Mouse (Mus musculus): ENCODE data around the gene Usp24.

GRCm38 (mm10) chr4:106333071-106333470 lies 17.1 kb downstream of the Usp24 start:
- TF ChIP-seq CTCF (IDR thresholded peaks at IDR 0.05; ENCODE audit: control insufficient read depth, insufficient read depth, insufficient read length) (no peak), MYOD1 (IDR thresholded peaks at IDR 0.05; ENCODE audit: control insufficient read depth, insufficient read length, low read depth) (no peak), USF1 (IDR thresholded peaks at IDR 0.05; ENCODE audit: low read depth) (no peak), CEBPB (IDR thresholded peaks at IDR 0.05; ENCODE audit: low read depth) (no peak), MYOG (IDR thresholded peaks at IDR 0.05; ENCODE audit: control insufficient read depth, extremely low read depth, insufficient read length) (no peak), FOSL1 (IDR thresholded peaks at IDR 0.05; ENCODE audit: insufficient read depth, low read length, poor library complexity, severe bottlenecking) (no peak)

All from C2C12 (cell line).